Mouse (Mus musculus) adrenal gland, postnatal 0 days (tissue): Measurements from ENCODE around the gene Gm21739. TPM values are rescaled to one million over a fixed set of nuclear protein-coding genes. Genes with fewer than 3 reads are reported as not detected.

Experiments
- polyA plus RNA-seq: library from polyadenylated mRNA; unstranded; fragments of >200 nt; fragmentation: Nextera tagmentation; extraction: Ambion mirVana; gene quantifications from 2 replicates; pipeline ENCODE4 v1.2.1, GENCODE M21; 2015

The Gm21739 gene
- not detected in 2 replicates for polyA plus RNA-seq

DNA sequence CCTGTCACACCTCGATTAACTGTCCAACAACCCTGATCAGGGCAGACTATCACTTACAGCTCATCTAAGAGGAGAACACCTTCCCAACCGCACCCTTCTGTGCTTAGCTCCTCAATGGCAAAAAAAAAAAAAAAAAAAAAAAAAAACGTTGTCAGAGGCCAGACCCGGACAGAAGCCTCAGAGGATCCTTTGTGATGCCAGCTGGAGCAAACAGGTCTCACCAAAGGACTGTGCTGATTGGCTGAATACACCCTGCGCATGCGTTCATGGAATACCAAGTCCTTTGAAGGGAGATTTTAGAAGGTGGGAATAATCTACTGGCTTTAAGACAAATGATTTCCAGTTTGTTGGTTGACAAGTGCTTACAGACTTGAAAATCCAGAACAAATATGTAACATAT is at the start of gene Gm21739:
TSS of gene Gm21739 (minus strand) at position 101 of the 400 bp plus-strand sequence.

